Mouse (Mus musculus) forebrain, embryonic 10.5 days (tissue): Measurements from ENCODE around the gene Neb. TPM values are rescaled to one million over a fixed set of nuclear protein-coding genes. Genes with fewer than 3 reads are reported as not detected.

ENCODE experiments used
- DNase-seq: peaks from one replicate; pipeline ENCODE4 v3.0.0-alpha.2; 2017; ENCODE audit warnings: low spot score; ENCODE audit errors: extremely low spot score
- H3K27ac ChIP-seq: fragments of 300-500 bp; sonication (generic); 2 replicates; pipeline ENCODE4 v1.5.1; 2016; ENCODE audit warnings: mild to moderate bottlenecking
- H3K27me3 ChIP-seq: fragments of 300-500 bp; sonication (generic); 2 replicates; pipeline ENCODE4 v1.6.1; 2016; ENCODE audit warnings: mild to moderate bottlenecking; ENCODE audit not compliant: poor library complexity, severe bottlenecking
- H3K36me3 ChIP-seq: fragments of 300-500 bp; sonication (generic); replicated peaks from 2 replicates; pipeline ENCODE4 v1.6.1; 2016; ENCODE audit warnings: mild to moderate bottlenecking, moderate library complexity
- H3K4me1 ChIP-seq: fragments of 300-500 bp; sonication (generic); 2 replicates; pipeline ENCODE4 v1.6.1; 2016
- H3K4me3 ChIP-seq: fragments of 300-500 bp; sonication (generic); 2 replicates; pipeline ENCODE4 v1.5.1; 2016; ENCODE audit warnings: mild to moderate bottlenecking, moderate library complexity
- H3K9me3 ChIP-seq: fragments of 300-500 bp; sonication (generic); 2 replicates; pipeline ENCODE4 v1.6.1; 2016; ENCODE audit warnings: mild to moderate bottlenecking, moderate library complexity
- WGBS: fragments of 180-500 bp; shearing (Covaris S2); methylation state at CpG from one replicate; pipeline ENCODE4 v1.1.7; 2016; 5-methylcytosine and 5-hydroxymethylcytosine counted together
- microRNA-seq: library from miRNA; unstranded; fragments of <30 nt; microRNA quantifications from one replicate; pipeline ENCODE4, GENCODE M21; 2017
- polyA plus RNA-seq: library from polyadenylated mRNA; unstranded; fragments of >200 nt; fragmentation: Nextera tagmentation; extraction: Ambion mirVana; gene quantifications from 2 replicates; pipeline ENCODE4 v1.2.1, GENCODE M21; 2016

Neb gene
- polyA plus RNA-seq, 1 experiment from 2014 or later: 0.31 TPM

GRCm38 (mm10) chr2:52114086-52114485 lies 264.2 kb downstream of the Neb start:
- Histone ChIP-seq H3K4me1 (no peaks in the 10 kb centered on the region), H3K27ac (no peak overlapping the region), H3K27me3 (no peaks in the 10 kb centered on the region), H3K9me3 (no peaks in the 10 kb centered on the region), H3K36me3 (peaks cover 100% of the 10 kb centered on the region), H3K4me3 (no peak overlapping the region)
- no peak for DNase-seq
- WGBS: 67% methylated on average over 1 of the region's 1 CpGs

Small RNAs within 50 kb of the gene (microRNA-seq; reads per million reads assigned to microRNA genes)
- gene Gm22095: not detected

Other genes starting within 250 kb of the Neb start
- gene Arl5a, start 46.4 kb upstream of the Neb start, polyA plus RNA-seq: 50.6 and 51.3 TPM in 2 replicates